Mouse (Mus musculus) heart, postnatal 14 days (tissue): ENCODE results near the gene Trpm3. TPM values are rescaled to one million over a fixed set of nuclear protein-coding genes. Genes with fewer than 3 reads are reported as not detected.

Source experiments
- DNase-seq, 2 experiments: peaks; one replicate each; pipeline ENCODE4 v3.0.0; 2021 to 2022
- intact Hi-C: fragments of 180-260 bp; cut with DNase I; formaldehyde crosslinking; loops from one replicate; pipeline ENCODE4 v1.15.1; 2025
- long read RNA-seq, 2 experiments: library from polyadenylated mRNA; stranded (forward); transcript quantifications; one replicate each; pipeline ENCODE4 v2.0.0; 2021
- total RNA-seq, 2 experiments: library from RNA; stranded (reverse); gene quantifications; 2 replicates each; pipeline ENCODE4 v1.2.3; 2021

The Trpm3 gene
- total RNA-seq, result 1 to 10 TPM; 2.3 TPM
- long read RNA-seq, experiment 1, result 0 reads
- long read RNA-seq, experiment 2, partial matches to known transcripts, result 0 of 1 reads
- long read RNA-seq, experiment 2, other reads (novel, unspliced or antisense), result 1 of 1 reads

GRCm38 (mm10) chr19:22138590-22139421, at the start of gene Trpm3:
Gene Trpm3, plus strand, starts transcription at chr19:22139046.
- DNase-seq, result peak; percentile 63 to 75
- intact Hi-C loops, result no loop called here

- intact Hi-C loops, result no loop called here
- DNase-seq, result no peak
These were observed 38.3 kb upstream of the Trpm3 start for GRCm38 (mm10) chr19:22100582-22100981.

- intact Hi-C loops, result no loop called here
- no peak for DNase-seq
These were observed 35.0 kb upstream of the Trpm3 start for GRCm38 (mm10) chr19:22103865-22104264.

DNA sequence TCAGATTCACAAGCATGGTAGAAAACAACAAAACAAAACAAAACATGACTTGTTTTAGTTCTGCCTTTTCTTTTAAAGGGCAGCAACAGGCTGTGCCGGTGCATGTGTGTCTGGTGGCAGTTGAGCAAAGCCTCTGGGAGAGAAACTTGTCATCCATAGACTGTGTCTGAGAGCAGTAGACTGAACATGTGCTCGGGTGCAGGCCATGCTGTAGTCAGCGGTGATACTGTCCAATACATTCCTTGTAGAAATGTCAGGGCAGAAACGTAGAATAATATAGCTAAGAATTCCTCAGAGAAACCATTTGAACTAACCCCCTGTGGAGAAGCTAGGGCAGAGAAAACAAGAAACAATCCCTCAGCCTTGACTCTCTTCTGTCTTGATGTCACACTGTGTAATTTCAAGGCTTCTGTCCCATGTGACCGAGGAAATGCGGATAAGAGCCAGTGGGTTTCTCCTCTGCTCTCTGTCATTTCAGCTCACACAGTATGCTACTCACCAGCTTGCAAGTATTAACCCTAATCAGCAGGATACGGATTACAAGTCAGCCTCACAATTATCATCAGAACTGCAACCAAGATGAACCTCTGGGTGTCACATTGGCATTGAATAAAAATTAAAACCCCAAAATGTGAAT, 33.9 kb upstream of the Trpm3 start:
- DNase-seq, result no peak
- intact Hi-C loops, result no loop called here

- intact Hi-C loops, result no loop called here
- DNase-seq, result no peak
These were observed 33.2 kb upstream of the Trpm3 start for GRCm38 (mm10) chr19:22105648-22106047.

DNA sequence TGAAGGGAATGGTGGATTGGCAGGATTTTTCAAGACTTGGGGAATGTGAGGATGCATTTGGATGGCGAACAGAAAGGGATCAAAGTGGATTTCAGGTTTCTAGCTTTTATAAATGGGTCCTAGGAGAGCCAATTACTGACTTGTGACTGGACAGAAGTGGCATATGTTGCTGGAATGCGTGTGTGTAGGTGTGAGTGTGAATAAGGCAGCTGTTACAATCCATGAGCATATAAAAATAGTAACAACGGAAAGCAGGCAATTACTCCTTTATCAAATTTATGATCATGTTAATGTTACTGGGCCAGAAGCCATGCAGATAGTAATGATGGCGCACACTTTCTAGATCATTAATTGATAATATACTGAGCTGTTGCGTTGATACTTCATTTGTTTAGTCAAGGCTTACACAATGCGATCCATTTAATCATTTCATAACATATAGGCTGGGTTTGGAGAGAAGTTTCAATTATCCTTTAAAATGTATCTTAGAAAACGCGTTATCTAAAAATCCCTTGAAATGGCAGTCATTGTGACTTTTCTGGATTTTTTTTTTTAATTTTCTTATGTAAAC, 29.9 kb upstream of the Trpm3 start:
- no peak for DNase-seq
- intact Hi-C loops, result no loop called here

DNA sequence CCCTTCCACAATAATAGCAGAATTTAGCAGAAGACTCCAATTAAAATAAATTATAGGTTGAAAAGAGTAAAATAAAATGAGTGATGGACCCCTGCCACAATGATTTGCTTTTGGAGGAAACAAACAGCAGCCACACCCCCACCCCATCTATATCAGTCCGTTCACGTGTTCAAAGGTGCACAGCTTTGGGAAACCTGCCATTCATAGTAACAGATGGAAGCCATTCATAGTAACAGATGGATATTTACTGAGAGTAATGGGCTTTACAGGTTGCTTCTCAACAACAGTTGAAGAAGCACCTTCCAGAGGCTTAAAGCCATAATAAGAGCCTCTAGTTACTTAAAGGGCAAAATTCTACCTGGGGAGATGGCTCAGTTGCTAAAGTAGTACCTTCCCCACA, 17.9 kb upstream of the Trpm3 start:
- no peak for DNase-seq
- intact Hi-C loops, result no loop called here

DNA sequence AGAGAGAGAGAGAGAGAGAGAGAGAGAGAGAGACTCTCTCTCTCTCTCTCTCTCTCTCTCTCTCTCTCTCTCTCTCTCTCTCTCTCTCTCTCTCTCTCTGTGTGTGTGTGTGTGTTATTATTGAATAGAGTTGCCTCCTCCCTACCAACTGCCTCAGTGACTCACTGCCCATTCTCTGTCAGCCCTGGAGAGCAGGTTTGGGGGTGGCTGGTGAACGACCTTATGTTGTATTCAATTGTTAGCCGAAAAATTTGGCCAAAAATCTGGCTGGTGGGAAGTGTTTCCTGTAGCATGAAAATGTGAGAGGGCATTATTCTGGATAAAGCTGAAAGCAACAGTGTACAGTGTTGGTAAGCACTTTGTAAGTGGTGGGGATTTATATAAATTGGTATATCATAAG, 17.2 kb upstream of the Trpm3 start:
- no peak for DNase-seq
- intact Hi-C loops, result no loop called here

DNA sequence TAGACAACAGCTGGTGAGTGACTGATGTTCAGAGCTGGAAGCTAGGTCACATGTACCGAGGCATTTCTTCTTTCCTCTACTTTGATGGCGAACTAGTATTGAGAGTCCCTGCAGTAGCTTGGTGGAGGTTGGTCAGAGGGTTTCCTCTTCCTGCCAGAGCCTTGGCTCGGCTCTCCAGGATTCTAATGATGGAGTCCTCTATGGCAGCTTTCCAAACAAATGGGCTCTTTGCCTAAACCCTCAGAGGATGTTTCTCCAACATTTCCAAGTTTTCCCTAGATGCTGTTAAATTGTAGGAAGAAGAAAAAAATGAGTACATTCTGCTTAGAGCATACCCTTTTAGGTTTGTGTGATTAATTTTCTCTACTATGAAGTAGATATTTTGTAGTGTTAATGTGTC, 6.2 kb upstream of the Trpm3 start:
- intact Hi-C loops, result no loop called here
- peak in 1 of 2 experiments; percentile 4 for DNase-seq

- intact Hi-C loops, result no loop called here
- DNase-seq, result no peak
These were observed 39.7 kb downstream of the Trpm3 start for GRCm38 (mm10) chr19:22178549-22178948.

DNA sequence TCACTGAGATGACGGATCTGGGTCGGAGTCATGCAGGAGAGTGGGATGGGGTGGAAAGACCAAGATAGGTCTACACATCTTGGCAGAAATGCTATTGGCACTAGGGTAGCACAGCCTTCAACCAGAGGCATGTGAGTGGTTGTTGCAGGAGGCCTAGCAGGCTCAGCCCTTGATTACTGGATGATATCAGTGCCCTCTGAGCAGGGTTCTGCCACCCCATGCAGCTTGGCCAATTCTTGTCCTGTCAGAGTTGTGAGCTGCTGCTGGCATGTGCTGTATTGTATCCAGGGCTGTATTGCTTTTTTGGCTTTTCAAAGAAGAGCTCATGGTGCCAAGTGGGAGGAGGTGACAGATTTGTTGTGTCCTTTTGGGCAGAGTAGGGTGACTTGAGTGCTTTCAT, 40.2 kb downstream of the Trpm3 start:
- DNase-seq, result no peak
- intact Hi-C loops, result no loop called here

DNA sequence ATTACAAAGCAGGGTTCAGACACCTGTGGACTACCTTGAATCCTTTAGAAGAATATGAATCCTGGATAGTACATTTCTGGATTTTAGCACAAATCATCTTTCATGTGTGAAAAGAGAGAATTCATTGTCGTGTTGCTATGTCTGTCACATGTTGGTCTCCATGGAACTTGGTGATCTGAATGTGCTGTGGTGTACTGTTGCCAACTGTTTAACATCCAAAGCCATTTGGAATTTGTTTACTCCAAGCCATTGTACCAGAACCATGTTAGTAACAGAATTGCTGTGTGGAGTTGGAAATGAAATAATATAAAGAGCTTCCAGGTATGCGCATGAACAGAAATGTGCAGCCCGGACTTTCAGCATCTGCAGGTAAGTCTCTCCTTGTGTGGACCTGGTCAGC, 41.3 kb downstream of the Trpm3 start:
- DNase-seq, result no peak
- intact Hi-C loops, result no loop called here

DNA sequence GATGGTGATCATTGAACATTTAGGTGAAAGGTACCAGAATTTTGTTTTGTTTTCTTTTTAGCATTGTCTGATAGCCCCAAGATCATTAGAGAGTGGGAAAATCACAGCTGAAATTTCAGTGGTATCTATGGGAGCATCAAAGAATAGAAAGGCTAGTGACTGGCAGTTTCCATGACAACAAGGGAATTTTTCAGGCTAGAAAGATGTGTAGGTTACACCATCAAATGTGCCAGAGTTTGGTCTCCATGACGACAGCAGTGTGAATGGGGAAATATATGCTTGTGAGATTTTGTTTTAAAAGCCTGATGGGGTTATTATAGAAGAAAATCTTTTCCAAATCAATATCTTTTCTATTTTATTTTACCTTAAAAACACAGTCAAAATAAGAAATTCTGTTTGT, 50.9 kb downstream of the Trpm3 start:
- DNase-seq, result no peak
- intact Hi-C loops, result no loop called here

DNA sequence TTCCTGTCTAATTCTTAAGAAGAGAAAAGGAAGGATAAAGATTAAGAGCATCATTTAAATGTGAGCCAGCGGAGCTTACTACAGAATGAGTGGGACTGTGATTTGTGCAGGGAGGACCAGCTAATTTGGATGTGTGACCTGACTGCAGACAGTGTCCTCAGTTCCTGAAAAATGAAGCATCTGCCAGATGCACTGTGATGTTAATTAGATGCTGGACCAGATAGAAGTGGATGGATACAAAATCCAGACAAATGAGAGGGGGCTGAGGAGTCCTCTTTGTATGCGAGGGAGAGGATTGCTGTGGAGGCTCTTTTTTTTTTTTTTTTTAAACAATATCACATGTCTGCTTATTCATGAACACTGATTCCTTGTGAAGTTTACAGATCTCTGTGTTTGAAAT, 83.7 kb downstream of the Trpm3 start:
- intact Hi-C loops, result no loop called here
- no peak for DNase-seq

DNA sequence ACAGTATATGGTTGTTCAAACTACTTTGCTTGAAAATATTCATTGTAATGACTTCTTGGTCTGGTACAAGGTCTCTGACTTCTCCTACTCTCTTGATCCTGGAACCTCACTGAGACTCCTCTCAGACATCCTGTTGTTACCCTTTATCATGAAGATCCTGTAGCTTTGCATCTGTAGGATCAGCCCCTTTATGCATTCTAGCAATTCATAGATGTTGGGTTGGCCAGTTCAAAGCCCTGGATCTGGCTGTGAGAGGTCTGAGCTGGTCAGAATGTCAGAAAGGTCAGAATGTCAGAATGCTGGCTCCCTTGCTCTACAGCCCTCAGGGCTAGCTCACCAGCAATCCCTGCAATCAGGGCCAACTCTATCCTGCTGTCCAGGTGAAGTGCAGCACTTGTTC, 95.3 kb downstream of the Trpm3 start:
- no peak for DNase-seq
- intact Hi-C loops, result no loop called here

DNA sequence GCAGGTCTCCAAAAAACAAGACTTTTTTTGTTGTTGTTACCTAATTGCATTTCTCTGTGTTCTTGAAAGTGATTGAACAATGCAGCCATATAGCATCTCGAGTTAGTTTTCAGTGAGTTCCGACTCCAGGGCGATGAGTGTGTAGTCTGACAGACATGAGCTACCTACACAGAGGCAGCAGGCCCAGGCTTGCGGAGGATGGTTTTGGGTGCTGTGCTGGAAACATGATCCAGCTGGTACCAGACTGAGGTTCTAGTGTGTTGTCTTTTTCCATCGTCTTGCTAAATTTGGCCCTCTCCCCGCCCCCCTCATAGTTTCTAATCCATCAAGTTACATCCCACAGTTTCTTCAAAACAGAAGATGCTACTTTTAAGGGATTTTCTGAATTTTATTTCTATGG, 110.2 kb downstream of the Trpm3 start:
- no peak for DNase-seq
- intact Hi-C loops, result no loop called here

GRCm38 (mm10) chr19:22272916-22273315, 134.1 kb downstream of the Trpm3 start:
- intact Hi-C loops, result no loop called here
- DNase-seq, result peak; percentile 2 to 4

DNA sequence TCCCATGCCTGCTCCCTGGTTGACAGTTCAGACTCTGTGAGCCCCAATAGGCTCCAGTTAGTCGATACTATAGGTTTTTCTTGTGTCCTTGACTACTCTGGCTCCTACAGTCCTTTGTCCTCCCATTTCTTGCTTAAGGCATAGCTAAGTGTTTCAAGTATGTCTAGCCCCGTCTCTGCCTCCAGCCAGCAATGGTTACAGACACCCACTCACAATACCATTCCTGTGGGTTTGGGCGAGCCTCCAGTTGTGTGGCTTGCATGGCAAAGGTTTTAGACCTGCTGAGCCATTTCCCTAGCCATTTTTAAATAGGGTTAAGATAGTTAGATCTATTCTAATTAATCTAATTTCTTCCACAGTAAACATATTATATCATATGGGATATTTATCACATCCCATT, 145.8 kb downstream of the Trpm3 start:
- DNase-seq, result no peak
- intact Hi-C loops, result no loop called here

- no peak for DNase-seq
- intact Hi-C loops, result no loop called here
These were observed 153.8 kb downstream of the Trpm3 start for GRCm38 (mm10) chr19:22292671-22293070.

GRCm38 (mm10) chr19:22300906-22301305, 162.1 kb downstream of the Trpm3 start:
- no peak for DNase-seq
- intact Hi-C loops, result loop anchor here (5.0 to 10.0 kb wide), 3 partner anchors 476 to 729 kb away; partner anchors contain the start of gene Cemip2
